Mouse (Mus musculus) heart, embryonic 16.5 days (tissue): ENCODE data around the gene Trmt61a. TPM values are rescaled to one million over a fixed set of nuclear protein-coding genes. Genes with fewer than 3 reads are reported as not detected.

ENCODE experiments used
- ATAC-seq: fragments of 200-750 bp; cut with Nextera tagmentation; replicated peaks from 2 replicates; pipeline ENCODE4 v1.8.0; 2017; ENCODE audit warnings: moderate number of reproducible peaks; ENCODE audit not compliant: insufficient read depth, low FRiP score; ENCODE audit errors: extremely low read depth
- H3K27ac ChIP-seq: fragments of 300-500 bp; sonication (generic); 2 replicates; pipeline ENCODE4 v1.5.1; 2014; ENCODE audit warnings: mild to moderate bottlenecking, low read length, control low read depth, moderate library complexity
- H3K27me3 ChIP-seq: fragments of 300-500 bp; sonication (generic); 2 replicates; pipeline ENCODE4 v1.6.1; 2014; ENCODE audit warnings: low read length, mixed read lengths; ENCODE audit not compliant: control insufficient read depth, insufficient read depth
- H3K36me3 ChIP-seq: fragments of 300-500 bp; sonication (generic); 2 replicates; pipeline ENCODE4 v1.6.1; 2014; ENCODE audit not compliant: control insufficient read depth, insufficient read depth
- H3K4me1 ChIP-seq: fragments of 300-500 bp; sonication (generic); 2 replicates; pipeline ENCODE4 v1.6.1; 2014; ENCODE audit warnings: low read length, mixed read lengths; ENCODE audit not compliant: control insufficient read depth, insufficient read depth
- H3K4me2 ChIP-seq: fragments of 300-500 bp; sonication (generic); 2 replicates; pipeline ENCODE4 v1.6.1; 2014; ENCODE audit warnings: low read depth, mild to moderate bottlenecking, control low read depth, low read length
- H3K4me3 ChIP-seq: fragments of 300-500 bp; sonication (generic); 2 replicates; pipeline ENCODE4 v1.5.1; 2014; ENCODE audit warnings: mild to moderate bottlenecking, control low read depth, low read length
- H3K9ac ChIP-seq: fragments of 300-500 bp; sonication (generic); 2 replicates; pipeline ENCODE4 v1.6.1; 2014; ENCODE audit warnings: low read length, control low read depth
- H3K9me3 ChIP-seq: fragments of 300-500 bp; sonication (generic); replicated peaks from 2 replicates; pipeline ENCODE4 v1.6.1; 2016; ENCODE audit warnings: low read length; ENCODE audit not compliant: control insufficient read depth
- WGBS: fragments of 180-500 bp; shearing (Covaris S2); extraction: QIAGEN DNeasy Blood & Tissue Kit; methylation state at CpG from one replicate; pipeline ENCODE4 v1.1.7; 2014; 5-methylcytosine and 5-hydroxymethylcytosine counted together
- polyA plus RNA-seq: library from polyadenylated mRNA; unstranded; fragments of >200 nt; fragmentation: Nextera tagmentation; extraction: Ambion mirVana; gene quantifications from 2 replicates; pipeline ENCODE4 v1.2.1, GENCODE M21; 2015

The Trmt61a gene
- polyA plus RNA-seq, 1 experiment from 2014 or later = 7.7 TPM

GRCm38 (mm10) chr12:111663228-111664143 is 14.4 kb upstream of the Trmt61a start:
- Histone ChIP-seq H3K4me1 (peaks cover 27% of the 10 kb centered on the region), H3K27ac (peak overlapping the region; percentile 49), H3K4me3 (no peak overlapping the region), H3K27me3 (no peaks in the 10 kb centered on the region), H3K9me3 (no peaks in the 10 kb centered on the region), H3K4me2 (peak overlapping the region; percentile 1; the same call in 1 of the 2 replicates), H3K9ac (no peak overlapping the region), H3K36me3 (no peaks in the 10 kb centered on the region)
- 51% methylated on average over 17 of the region's 17 CpGs for WGBS
- no peak for ATAC-seq

GRCm38 (mm10) chr12:111664144-111664634 is 13.7 kb upstream of the Trmt61a start:
- no peaks in the 10 kb centered on the region for H3K9me3 ChIP-seq
- no peak overlapping the region for H3K4me3 ChIP-seq
- no peaks in the 10 kb centered on the region for H3K36me3 ChIP-seq
- ATAC-seq = peak; percentile 18; the same call in 1 of the 2 replicates
- peak overlapping the region; percentile 1; the same call in 1 of the 2 replicates for H3K4me2 ChIP-seq
- H3K9ac ChIP-seq = no peak overlapping the region
- peak overlapping the region; percentile 49 for H3K27ac ChIP-seq
- 40% methylated on average over 6 of the region's 6 CpGs for WGBS
- peaks cover 34% of the 10 kb centered on the region for H3K4me1 ChIP-seq
- no peaks in the 10 kb centered on the region for H3K27me3 ChIP-seq

DNA sequence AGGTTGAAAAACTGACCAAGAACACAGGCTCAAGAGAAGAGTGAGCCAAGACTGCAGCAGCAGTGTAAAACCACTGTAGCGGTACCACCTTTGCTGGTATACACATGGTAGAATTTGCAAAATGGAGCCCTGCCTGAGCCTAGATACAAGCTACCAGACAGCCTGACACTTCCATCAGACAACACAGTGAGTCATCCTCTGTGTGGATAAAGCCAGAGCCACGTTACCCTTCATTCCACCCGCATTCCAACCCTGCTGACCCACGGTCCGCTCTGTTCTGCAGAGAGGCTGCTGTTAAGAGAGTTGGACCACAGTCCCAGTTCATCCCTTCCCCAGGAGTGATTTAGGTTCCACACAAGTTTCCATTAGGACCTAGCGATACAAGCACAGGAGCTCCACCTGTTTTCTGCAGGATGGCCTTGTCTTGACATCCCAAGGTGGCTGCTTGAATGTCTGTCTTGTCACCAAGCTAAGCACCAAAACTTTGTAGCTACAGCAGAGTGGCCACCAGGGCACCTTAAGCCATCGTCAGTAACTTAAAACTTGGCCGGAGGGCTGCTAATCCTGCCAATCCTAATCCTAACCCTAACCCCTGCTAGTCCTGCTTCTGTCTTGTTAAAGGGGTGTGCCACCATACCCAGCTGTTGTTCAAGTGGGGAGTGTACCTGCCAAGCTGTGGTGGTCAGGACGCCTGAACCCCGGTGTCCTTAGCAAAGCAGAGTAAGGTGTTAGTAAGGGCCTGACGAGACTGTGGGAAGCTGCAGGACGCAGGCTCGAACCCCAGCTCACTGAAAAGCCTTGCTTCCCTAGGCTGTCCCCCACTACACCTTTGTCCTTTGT is 12.6 kb upstream of the Trmt61a start:
- no peak for ATAC-seq
- H3K9me3 ChIP-seq = no peaks in the 10 kb centered on the region
- H3K27ac ChIP-seq = peak overlapping the region; percentile 72
- H3K4me1 ChIP-seq = peaks cover 36% of the 10 kb centered on the region
- no peaks in the 10 kb centered on the region for H3K36me3 ChIP-seq
- no peak overlapping the region for H3K9ac ChIP-seq
- H3K4me2 ChIP-seq = no peak overlapping the region
- no peaks in the 10 kb centered on the region for H3K27me3 ChIP-seq
- no peak overlapping the region for H3K4me3 ChIP-seq
- 59% methylated on average over 13 of the region's 13 CpGs for WGBS

DNA sequence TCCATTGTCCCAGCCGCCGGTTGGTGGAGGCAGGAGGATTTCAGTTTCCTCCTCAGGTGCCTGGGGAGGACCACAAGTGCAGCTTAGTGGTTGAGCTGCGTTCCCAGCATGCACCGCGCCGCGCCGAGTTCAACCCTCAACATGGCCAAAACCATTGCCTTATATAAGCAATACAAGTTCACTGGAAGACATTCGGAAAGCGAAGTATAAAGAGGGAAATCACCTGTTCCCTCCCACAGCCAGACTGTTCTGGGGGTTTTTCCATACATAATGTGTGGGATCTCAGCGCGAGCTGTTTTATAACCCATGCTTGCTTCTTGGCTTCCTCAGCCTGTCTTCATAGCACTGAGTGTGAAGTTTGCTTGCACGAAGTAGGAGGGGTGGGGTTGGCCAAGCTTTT is 11.5 kb upstream of the Trmt61a start:
- Histone ChIP-seq H3K4me3 (no peak overlapping the region), H3K27me3 (no peaks in the 10 kb centered on the region), H3K4me1 (peaks cover 47% of the 10 kb centered on the region), H3K9ac (no peak overlapping the region), H3K4me2 (no peak overlapping the region), H3K36me3 (no peaks in the 10 kb centered on the region), H3K27ac (peak overlapping the region; percentile 72), H3K9me3 (no peaks in the 10 kb centered on the region)
- no peak for ATAC-seq
- WGBS = 80% methylated on average over 13 of the region's 13 CpGs

DNA sequence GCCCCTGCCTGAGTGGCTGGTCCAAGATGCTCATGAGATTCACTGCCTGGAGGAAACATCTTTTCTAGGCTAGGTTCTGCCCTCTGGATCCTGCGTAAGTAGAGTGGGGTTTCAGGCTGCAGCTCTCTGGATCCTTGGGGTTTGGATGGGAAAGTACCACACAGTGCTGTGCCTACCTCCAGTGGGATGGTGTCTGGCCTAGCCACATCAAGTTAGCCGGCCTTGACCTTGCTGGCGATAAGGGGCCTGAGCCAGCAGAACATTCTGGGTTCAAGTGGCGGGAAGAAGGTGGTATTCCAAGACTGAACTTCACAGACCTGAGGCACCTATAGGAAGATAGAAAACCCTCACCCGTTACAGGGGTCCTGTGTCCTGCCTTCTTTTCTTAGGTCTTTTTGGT is 10.5 kb upstream of the Trmt61a start:
- no peak for ATAC-seq
- no peak overlapping the region for H3K4me3 ChIP-seq
- 86% methylated on average over 5 of the region's 5 CpGs for WGBS
- H3K4me1 ChIP-seq = peaks cover 50% of the 10 kb centered on the region
- H3K36me3 ChIP-seq = no peaks in the 10 kb centered on the region
- H3K9me3 ChIP-seq = no peaks in the 10 kb centered on the region
- no peak overlapping the region for H3K4me2 ChIP-seq
- no peaks in the 10 kb centered on the region for H3K27me3 ChIP-seq
- H3K9ac ChIP-seq = no peak overlapping the region
- H3K27ac ChIP-seq = no peak overlapping the region

GRCm38 (mm10) chr12:111668457-111668912 is 9.4 kb upstream of the Trmt61a start:
- H3K9ac ChIP-seq = peak overlapping the region; percentile 57
- peak; percentile 64 for ATAC-seq
- H3K4me3 ChIP-seq = peak overlapping the region; percentile 25
- peak overlapping the region; percentile 61 for H3K4me2 ChIP-seq
- H3K4me1 ChIP-seq = peaks cover 56% of the 10 kb centered on the region
- H3K9me3 ChIP-seq = no peaks in the 10 kb centered on the region
- WGBS = 4% methylated on average over 8 of the region's 8 CpGs
- no peaks in the 10 kb centered on the region for H3K36me3 ChIP-seq
- peak overlapping the region; percentile 92 for H3K27ac ChIP-seq
- H3K27me3 ChIP-seq = no peaks in the 10 kb centered on the region; the same call in 1 of the 2 replicates

GRCm38 (mm10) chr12:111669000-111669788 is 8.7 kb upstream of the Trmt61a start:
- ATAC-seq = no peak
- Histone ChIP-seq H3K4me3 (no peak overlapping the region; the same call in 1 of the 2 replicates), H3K9ac (peak overlapping the region; percentile 57), H3K36me3 (no peaks in the 10 kb centered on the region), H3K4me1 (peaks cover 54% of the 10 kb centered on the region), H3K9me3 (no peaks in the 10 kb centered on the region), H3K27me3 (no peaks in the 10 kb centered on the region; the same call in 1 of the 2 replicates), H3K27ac (peak overlapping the region; percentile 92), H3K4me2 (peak overlapping the region; percentile 61)
- WGBS = 70% methylated on average over 23 of the region's 23 CpGs

GRCm38 (mm10) chr12:111669961-111670360 is 7.9 kb upstream of the Trmt61a start:
- ATAC-seq = no peak
- 66% methylated on average over 8 of the region's 8 CpGs for WGBS
- no peaks in the 10 kb centered on the region for H3K9me3 ChIP-seq
- no peaks in the 10 kb centered on the region; the same call in 1 of the 2 replicates for H3K27me3 ChIP-seq
- H3K4me2 ChIP-seq = peak overlapping the region; percentile 98; the same call in 1 of the 2 replicates
- H3K36me3 ChIP-seq = no peaks in the 10 kb centered on the region
- no peak overlapping the region for H3K4me3 ChIP-seq
- no peak overlapping the region for H3K9ac ChIP-seq
- no peak overlapping the region for H3K27ac ChIP-seq
- peaks cover 57% of the 10 kb centered on the region for H3K4me1 ChIP-seq
